Mouse (Mus musculus): ENCODE data around the gene 1110025L11Rik. TPM values are rescaled to one million over a fixed set of nuclear protein-coding genes. Genes with fewer than 3 reads are reported as not detected.

The 1110025L11Rik gene
- not detected for polyA plus RNA-seq (2017; shearing (Covaris generic))

GRCm38 (mm10) chr16:89063902-89064301, at the start of gene 1110025L11Rik:
1110025L11Rik (minus strand) TSS chr16:89064002.

GRCm38 (mm10) chr16:89047783-89048182, 16.0 kb downstream of the 1110025L11Rik start, which contains the start of gene Krtap6-5:
Krtap6-5 (minus strand) TSS chr16:89047883.

GRCm38 (mm10) chr16:89041372-89041771, 22.4 kb downstream of the 1110025L11Rik start, which contains the start of gene Gm10228:
Gm10228 (minus strand) TSS chr16:89041472.

GRCm38 (mm10) chr16:89031399-89031798, 32.4 kb downstream of the 1110025L11Rik start, which contains the start of gene Krtap6-1:
Krtap6-1 (plus strand) TSS chr16:89031699.

GRCm38 (mm10) chr16:89014984-89015383, 48.8 kb downstream of the 1110025L11Rik start, which contains the start of gene Gm10229:
Gm10229 (plus strand) TSS chr16:89015284.

Other genes starting within 250 kb of the 1110025L11Rik start
- gene Krtap15, start 243.8 kb downstream of the 1110025L11Rik start, polyA plus RNA-seq (2017; shearing (Covaris generic)): not detected
- not detected for gene Krtap14, start 237.9 kb downstream of the 1110025L11Rik start, polyA plus RNA-seq (2017; shearing (Covaris generic))
- gene Krtap19-1, start 194.6 kb downstream of the 1110025L11Rik start, polyA plus RNA-seq (2017; shearing (Covaris generic)): not detected
- not detected for gene Krtap19-2, start 189.7 kb downstream of the 1110025L11Rik start, polyA plus RNA-seq (2017; shearing (Covaris generic))
- not detected for gene Krtap19-3, start 186.0 kb downstream of the 1110025L11Rik start, polyA plus RNA-seq (2017; shearing (Covaris generic))
- not detected for gene Krtap19-4, start 178.9 kb downstream of the 1110025L11Rik start, polyA plus RNA-seq (2017; shearing (Covaris generic))
- gene Krtap19-5, start 167.5 kb downstream of the 1110025L11Rik start, polyA plus RNA-seq (2017; shearing (Covaris generic)): not detected
- not detected for gene Krtap19-9b, start 131.7 kb downstream of the 1110025L11Rik start, polyA plus RNA-seq (2017; shearing (Covaris generic))
- gene Krtap16-3, start 101.1 kb downstream of the 1110025L11Rik start, polyA plus RNA-seq (2017; shearing (Covaris generic)): not detected
- not detected for gene Krtap22-2, start 53.2 kb downstream of the 1110025L11Rik start, polyA plus RNA-seq (2017; shearing (Covaris generic))
- not detected for gene Gm10229, start 48.7 kb downstream of the 1110025L11Rik start, polyA plus RNA-seq (2017; shearing (Covaris generic))
- gene Krtap6-1, start 32.3 kb downstream of the 1110025L11Rik start, polyA plus RNA-seq (2017; shearing (Covaris generic)): not detected
- gene Gm10228, start 22.5 kb downstream of the 1110025L11Rik start, polyA plus RNA-seq (2017; shearing (Covaris generic)): not detected
- gene Krtap6-5, start 16.1 kb downstream of the 1110025L11Rik start, polyA plus RNA-seq (2017; shearing (Covaris generic)): not detected
- gene Krtap6-3, start 20.0 kb upstream of the 1110025L11Rik start, polyA plus RNA-seq (2017; shearing (Covaris generic)): not detected
- not detected for gene Gm6358, start 76.8 kb upstream of the 1110025L11Rik start, polyA plus RNA-seq (2017; shearing (Covaris generic))
- gene Gm10061, start 87.1 kb upstream of the 1110025L11Rik start, polyA plus RNA-seq (2017; shearing (Covaris generic)): not detected
- gene Gm9789, start 94.0 kb upstream of the 1110025L11Rik start, polyA plus RNA-seq (2017; shearing (Covaris generic)): not detected
- gene Gm7735, start 105.5 kb upstream of the 1110025L11Rik start, polyA plus RNA-seq (2017; shearing (Covaris generic)): not detected
- gene 1110057P08Rik, start 110.7 kb upstream of the 1110025L11Rik start, polyA plus RNA-seq (2017; shearing (Covaris generic)): not detected
- gene Krtap20-2, start 141.9 kb upstream of the 1110025L11Rik start, polyA plus RNA-seq (2017; shearing (Covaris generic)): not detected

Data from effector memory CD4-positive, alpha-beta T cell, adult 7 months (primary cell).